Mouse (Mus musculus) midbrain, embryonic 11.5 days (tissue): ENCODE results near the gene Shq1. TPM values are rescaled to one million over a fixed set of nuclear protein-coding genes. Genes with fewer than 3 reads are reported as not detected.

ENCODE experiments used
- ATAC-seq: fragments of 200-750 bp; cut with Nextera tagmentation; 2 replicates; pipeline ENCODE4 v1.8.0; 2017; ENCODE audit warnings: moderate TSS enrichment, moderate library complexity; ENCODE audit not compliant: low FRiP score
- DNase-seq: peaks from one replicate; pipeline ENCODE4 v3.0.0; 2015; ENCODE audit warnings: low spot score; ENCODE audit errors: missing footprints
- H3K27ac ChIP-seq: fragments of 300-500 bp; sonication (generic); 2 replicates; pipeline ENCODE4 v1.5.1; 2014; ENCODE audit warnings: low read depth, low read length
- H3K27me3 ChIP-seq: fragments of 300-500 bp; sonication (generic); 2 replicates; pipeline ENCODE4 v1.6.1; 2014; ENCODE audit warnings: mild to moderate bottlenecking, low read length, moderate library complexity, mixed read lengths; ENCODE audit not compliant: control insufficient read depth, insufficient read depth
- H3K36me3 ChIP-seq: fragments of 300-500 bp; sonication (generic); 2 replicates; pipeline ENCODE4 v1.6.1; 2014; ENCODE audit warnings: mild to moderate bottlenecking, low read length, moderate library complexity, mixed read lengths; ENCODE audit not compliant: control insufficient read depth, insufficient read depth
- H3K4me1 ChIP-seq: fragments of 300-500 bp; sonication (generic); 2 replicates; pipeline ENCODE4 v1.6.1; 2014; ENCODE audit warnings: low read length; ENCODE audit not compliant: control insufficient read depth, insufficient read depth
- H3K4me2 ChIP-seq: fragments of 300-500 bp; sonication (generic); 2 replicates; pipeline ENCODE4 v1.6.1; 2014; ENCODE audit warnings: mild to moderate bottlenecking, moderate library complexity
- H3K4me3 ChIP-seq: fragments of 300-500 bp; sonication (generic); 2 replicates; pipeline ENCODE4 v1.5.1; 2014; ENCODE audit warnings: low read depth, low read length
- H3K9ac ChIP-seq: fragments of 300-500 bp; sonication (generic); 2 replicates; pipeline ENCODE4 v1.6.1; 2014; ENCODE audit warnings: low read length
- H3K9me3 ChIP-seq: fragments of 300-500 bp; sonication (generic); 2 replicates; pipeline ENCODE4 v1.6.1; 2016; ENCODE audit warnings: low read length; ENCODE audit not compliant: control insufficient read depth
- WGBS: fragments of 180-500 bp; shearing (Covaris S2); extraction: QIAGEN DNeasy Blood & Tissue Kit; methylation state at CpG from one replicate; pipeline ENCODE4 v1.1.7; 2014; 5-methylcytosine and 5-hydroxymethylcytosine counted together
- polyA plus RNA-seq: library from polyadenylated mRNA; unstranded; fragments of >200 nt; fragmentation: Nextera tagmentation; extraction: Ambion mirVana; gene quantifications from 2 replicates; pipeline ENCODE4 v1.2.1, GENCODE M21; 2014

The Shq1 gene
- 18.0 and 18.9 TPM in 2 replicates for polyA plus RNA-seq

DNA sequence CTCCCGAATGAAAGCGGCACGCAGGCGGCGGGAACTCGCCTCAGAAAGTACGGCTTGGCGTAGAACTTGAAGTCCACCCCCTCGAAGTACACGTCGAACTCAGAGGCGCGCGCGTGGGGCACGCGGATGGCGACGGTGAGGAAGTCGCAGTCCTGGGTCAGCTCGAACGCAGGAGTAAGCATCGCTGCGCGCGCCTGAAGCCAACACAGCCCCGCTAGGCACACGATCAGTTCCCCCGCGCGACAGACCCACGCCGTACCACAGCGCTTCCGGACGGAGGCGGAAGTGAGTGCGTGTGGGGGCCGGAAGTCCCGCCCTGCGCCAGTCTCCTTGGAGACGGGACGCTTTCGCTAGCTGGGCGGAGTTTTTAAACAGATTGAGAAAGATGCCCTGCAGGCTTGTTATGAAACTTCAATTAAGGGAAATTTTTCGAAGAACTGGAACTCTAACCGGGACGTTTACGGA lies at the start of gene Shq1:
Gene Shq1, minus strand, starts transcription at position 278 of the 465 bp plus-strand sequence.
- peak; percentile 96 for ATAC-seq
- no peak within 1 kb of the TSS for H3K27ac ChIP-seq
- peaks cover 5% of the 10 kb centered on the region; the same call in 1 of the 2 replicates for H3K4me1 ChIP-seq
- H3K9ac ChIP-seq, result peak within 1 kb of the TSS; percentile 74
- under 1% methylated on average over 49 of the region's 49 CpGs for WGBS
- no peaks in the 10 kb centered on the region for H3K27me3 ChIP-seq
- no peaks in the 10 kb centered on the region for H3K36me3 ChIP-seq
- peak within 1 kb of the TSS; percentile 83 for H3K4me2 ChIP-seq
- H3K9me3 ChIP-seq, result no peaks in the 10 kb centered on the region
- DNase-seq, result peak; percentile 99
- peak within 1 kb of the TSS; percentile 79 for H3K4me3 ChIP-seq

DNA sequence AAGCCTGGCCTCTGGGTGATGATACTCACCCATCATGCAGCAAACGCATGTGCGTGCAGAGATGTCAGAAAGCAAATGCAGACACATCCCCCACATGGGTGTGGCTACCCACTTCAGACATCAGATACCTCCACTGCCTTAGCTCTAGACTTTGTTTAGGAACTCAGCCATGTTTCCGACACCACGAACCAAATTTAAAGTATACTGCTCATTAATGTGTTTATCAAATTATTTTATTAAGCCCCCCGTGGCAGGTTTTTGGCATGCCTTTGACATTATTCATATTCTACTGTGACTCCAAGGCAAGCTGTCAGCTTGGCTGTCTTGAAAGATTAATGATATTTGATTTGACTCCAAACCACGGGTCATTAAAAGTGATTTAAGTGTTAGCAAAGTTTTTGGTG lies 49.1 kb upstream of the Shq1 start:
- peak; percentile 49 for DNase-seq
- Histone ChIP-seq H3K9ac (no peak overlapping the region), H3K27me3 (no peaks in the 10 kb centered on the region), H3K4me2 (no peak overlapping the region), H3K9me3 (no peaks in the 10 kb centered on the region), H3K4me3 (no peak overlapping the region), H3K4me1 (no peaks in the 10 kb centered on the region), H3K27ac (no peak overlapping the region), H3K36me3 (no peaks in the 10 kb centered on the region)
- 89% methylated on average over 6 of the region's 6 CpGs for WGBS
- ATAC-seq, result no peak

DNA sequence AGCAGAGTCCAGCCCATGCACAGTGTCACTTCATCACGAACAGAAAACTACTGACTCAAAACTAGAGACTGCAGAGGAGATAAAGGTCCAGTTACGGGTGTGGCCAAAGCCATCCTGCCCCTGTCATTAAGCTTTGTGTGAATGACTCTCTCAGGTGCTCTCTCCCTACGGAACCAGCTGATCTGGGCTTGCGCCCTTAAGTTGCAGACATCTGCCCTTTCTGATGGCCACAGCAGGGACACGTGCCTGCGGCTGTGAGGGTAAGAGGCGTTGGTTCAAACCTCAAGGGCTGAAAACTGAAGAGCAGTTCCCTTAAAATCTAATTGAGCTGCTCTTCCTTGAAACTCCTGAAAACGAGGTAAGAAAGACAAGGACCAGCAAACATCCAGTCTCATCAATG lies 45.9 kb upstream of the Shq1 start:
- H3K4me1 ChIP-seq, result no peaks in the 10 kb centered on the region
- H3K27ac ChIP-seq, result no peak overlapping the region
- H3K4me2 ChIP-seq, result no peak overlapping the region
- no peak overlapping the region for H3K9ac ChIP-seq
- H3K9me3 ChIP-seq, result no peaks in the 10 kb centered on the region
- no peaks in the 10 kb centered on the region for H3K36me3 ChIP-seq
- ATAC-seq (no peak), DNase-seq (no peak)
- 83% methylated on average over 8 of the region's 8 CpGs for WGBS
- no peaks in the 10 kb centered on the region for H3K27me3 ChIP-seq
- H3K4me3 ChIP-seq, result no peak overlapping the region

DNA sequence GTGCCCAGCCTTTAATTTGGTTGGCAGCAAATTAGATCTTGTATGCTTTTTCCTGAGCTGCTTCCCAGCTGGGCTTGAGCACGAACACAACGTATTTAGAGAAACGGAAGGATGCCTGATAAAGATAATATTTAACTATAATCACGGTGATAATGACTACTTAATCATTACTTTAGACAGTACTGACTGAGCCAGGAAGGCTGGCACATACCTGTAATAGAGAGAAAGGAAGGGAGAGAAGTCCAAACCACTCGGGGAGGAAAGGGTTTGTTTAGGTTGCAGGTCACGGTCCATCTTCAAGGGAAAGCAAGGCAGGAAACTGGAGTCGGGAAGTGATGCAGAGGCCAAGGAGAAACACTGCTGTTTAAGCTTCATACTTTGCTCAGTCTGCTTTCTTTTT lies 45.2 kb upstream of the Shq1 start:
- Histone ChIP-seq H3K27ac (no peak overlapping the region), H3K27me3 (no peaks in the 10 kb centered on the region), H3K36me3 (no peaks in the 10 kb centered on the region), H3K9me3 (no peaks in the 10 kb centered on the region), H3K9ac (no peak overlapping the region), H3K4me2 (no peak overlapping the region), H3K4me3 (no peak overlapping the region), H3K4me1 (no peaks in the 10 kb centered on the region)
- DNase-seq, result no peak
- ATAC-seq, result no peak
- WGBS, result 87% methylated on average over 7 of the region's 7 CpGs

DNA sequence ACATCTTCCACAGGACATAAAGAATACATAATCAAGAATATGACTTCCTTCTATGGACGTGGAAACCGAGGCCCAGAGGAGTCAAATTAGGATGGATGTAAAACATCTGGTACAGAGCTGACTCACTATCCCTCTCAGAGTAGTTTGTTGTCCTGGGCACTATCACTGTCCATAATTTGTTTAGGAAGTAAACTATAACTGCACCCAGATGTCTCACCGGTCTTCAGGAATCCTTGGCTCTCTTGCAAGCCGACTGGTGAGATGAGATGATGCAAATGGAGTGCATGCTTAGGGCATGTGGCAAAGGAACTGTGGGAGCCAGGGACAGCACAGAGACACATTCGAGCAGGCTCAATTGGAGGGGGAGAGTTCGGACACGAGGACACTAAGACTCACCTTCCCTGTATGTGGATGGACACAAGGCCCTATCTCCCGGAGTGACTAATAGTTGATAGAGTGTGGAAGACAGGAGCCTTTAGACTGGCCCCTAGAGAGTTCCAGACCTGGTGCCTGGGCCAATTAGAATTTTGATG lies 44.4 kb upstream of the Shq1 start:
- WGBS, result 86% methylated on average over 8 of the region's 8 CpGs
- ATAC-seq (no peak), DNase-seq (no peak)
- no peak overlapping the region for H3K27ac ChIP-seq
- H3K36me3 ChIP-seq, result no peaks in the 10 kb centered on the region
- H3K4me3 ChIP-seq, result no peak overlapping the region
- H3K9me3 ChIP-seq, result no peaks in the 10 kb centered on the region
- no peaks in the 10 kb centered on the region for H3K4me1 ChIP-seq
- H3K9ac ChIP-seq, result no peak overlapping the region
- H3K4me2 ChIP-seq, result no peak overlapping the region
- no peaks in the 10 kb centered on the region for H3K27me3 ChIP-seq

DNA sequence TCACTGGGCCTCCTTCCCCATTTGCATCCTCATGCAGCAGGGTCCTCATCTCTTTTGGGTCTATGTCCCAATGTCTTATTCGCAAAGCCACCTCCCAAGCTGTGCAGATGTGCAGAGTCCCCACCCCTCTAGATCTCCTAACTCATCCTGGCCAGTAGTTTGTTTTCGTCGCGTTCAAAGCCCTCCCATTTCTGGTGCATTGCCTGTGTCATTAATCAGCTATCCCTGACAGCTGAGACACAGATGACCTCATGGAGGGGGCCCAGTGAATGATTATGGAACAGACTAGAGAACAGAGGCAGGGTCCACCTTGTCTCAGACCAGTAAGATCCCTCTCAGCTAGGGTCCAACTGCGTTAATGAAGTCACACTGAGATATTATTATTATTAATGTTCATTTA lies 39.9 kb upstream of the Shq1 start:
- no peak for ATAC-seq
- Histone ChIP-seq H3K27me3 (no peaks in the 10 kb centered on the region; the same call in 1 of the 2 replicates), H3K9me3 (no peaks in the 10 kb centered on the region), H3K9ac (no peak overlapping the region), H3K4me3 (no peak overlapping the region), H3K36me3 (no peaks in the 10 kb centered on the region), H3K4me2 (no peak overlapping the region), H3K4me1 (peaks cover under 1% of the 10 kb centered on the region; the same call in 1 of the 2 replicates), H3K27ac (no peak overlapping the region)
- DNase-seq, result peak; percentile 62
- 94% methylated on average over 5 of the region's 5 CpGs for WGBS

DNA sequence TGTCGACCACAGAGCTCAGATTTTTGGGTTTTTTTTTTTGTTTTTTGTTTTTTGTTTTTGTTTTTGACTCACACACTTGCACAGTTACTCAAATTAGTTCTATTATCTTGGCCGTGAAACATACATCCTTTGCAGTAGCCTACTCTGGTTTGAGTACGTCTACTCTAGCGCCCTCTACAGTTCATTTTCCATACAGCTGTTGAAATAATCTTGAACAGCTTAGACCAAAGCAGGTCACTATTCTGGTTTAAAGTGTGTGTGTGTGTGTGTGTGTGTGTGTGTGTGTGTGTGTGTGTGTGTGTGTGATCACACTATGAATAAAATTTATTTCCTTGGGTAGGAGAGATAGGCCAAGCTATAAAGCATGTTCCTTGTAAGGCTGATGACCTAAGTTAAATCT lies 39.2 kb upstream of the Shq1 start:
- Histone ChIP-seq H3K27ac (no peak overlapping the region), H3K4me3 (no peak overlapping the region), H3K9me3 (no peaks in the 10 kb centered on the region), H3K36me3 (no peaks in the 10 kb centered on the region), H3K4me1 (peaks cover 6% of the 10 kb centered on the region; the same call in 1 of the 2 replicates), H3K27me3 (no peaks in the 10 kb centered on the region; the same call in 1 of the 2 replicates), H3K9ac (no peak overlapping the region), H3K4me2 (no peak overlapping the region)
- DNase-seq, result peak; percentile 78
- no peak for ATAC-seq
- WGBS, result 38% methylated on average over 4 of the region's 4 CpGs

DNA sequence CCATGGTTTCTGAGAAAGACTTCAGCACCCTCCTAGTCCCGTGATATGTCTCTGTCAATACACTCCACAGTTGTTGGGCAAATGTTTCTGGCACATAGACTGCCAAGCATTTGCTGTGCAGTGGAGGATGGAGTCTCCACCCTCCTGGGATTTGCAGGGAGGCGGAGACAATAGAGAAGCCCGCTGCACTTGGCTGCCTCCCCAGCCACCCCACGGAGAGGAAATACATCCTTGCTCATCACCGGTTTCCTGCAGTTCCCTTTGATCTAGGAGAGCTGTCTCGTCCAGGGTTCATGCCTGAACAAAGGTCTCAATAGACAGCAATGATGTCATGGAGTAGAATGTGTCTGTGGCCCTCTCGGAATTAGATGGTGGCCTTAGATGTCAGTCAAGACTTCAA lies 38.5 kb upstream of the Shq1 start:
- Histone ChIP-seq H3K4me1 (peaks cover 6% of the 10 kb centered on the region; the same call in 1 of the 2 replicates), H3K27me3 (peaks cover 3% of the 10 kb centered on the region; the same call in 1 of the 2 replicates), H3K4me2 (no peak overlapping the region), H3K27ac (no peak overlapping the region), H3K9me3 (no peaks in the 10 kb centered on the region), H3K36me3 (no peaks in the 10 kb centered on the region), H3K9ac (no peak overlapping the region), H3K4me3 (no peak overlapping the region)
- WGBS, result 11% methylated on average over 7 of the region's 7 CpGs
- peak; percentile 87 for DNase-seq
- ATAC-seq, result peak; percentile 42; the same call in 1 of the 2 replicates

DNA sequence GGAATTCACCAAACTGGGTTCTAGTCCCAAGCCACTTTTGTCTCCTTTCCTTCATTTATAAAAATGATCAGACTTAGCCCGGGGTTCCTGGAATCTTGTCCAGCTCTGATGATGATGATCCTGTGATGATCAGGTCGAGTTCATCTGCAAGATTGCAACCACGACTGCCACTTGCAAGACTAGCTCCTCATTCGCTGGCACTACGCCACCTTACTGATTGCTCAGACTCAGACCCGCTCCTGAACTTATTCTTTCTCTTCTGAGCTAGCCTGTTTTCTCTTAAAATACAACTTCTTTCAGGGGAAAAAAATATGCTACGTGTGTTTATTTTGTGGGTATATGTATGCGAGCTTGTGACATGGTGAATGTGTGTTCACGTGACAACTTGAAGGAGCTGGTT lies 38.0 kb upstream of the Shq1 start:
- H3K9me3 ChIP-seq, result no peaks in the 10 kb centered on the region
- H3K27ac ChIP-seq, result no peak overlapping the region
- WGBS, result 78% methylated on average over 9 of the region's 9 CpGs
- peaks cover 6% of the 10 kb centered on the region; the same call in 1 of the 2 replicates for H3K4me1 ChIP-seq
- H3K4me3 ChIP-seq, result no peak overlapping the region
- ATAC-seq (no peak), DNase-seq (no peak)
- no peak overlapping the region for H3K9ac ChIP-seq
- H3K4me2 ChIP-seq, result no peak overlapping the region
- H3K36me3 ChIP-seq, result no peaks in the 10 kb centered on the region
- peaks cover 3% of the 10 kb centered on the region for H3K27me3 ChIP-seq
